Mouse (Mus musculus) cortical plate, adult 2 months (tissue): Measurements from ENCODE around the gene Fbxl16. TPM values are rescaled to one million over a fixed set of nuclear protein-coding genes. Genes with fewer than 3 reads are reported as not detected.

Experiments used
- H3K27ac ChIP-seq: fragments of 200-500 bp; 2 replicates; pipeline ENCODE4 v1.5.1; 2012; ENCODE audit warnings: low read length, control low read depth, inconsistent platforms; ENCODE audit not compliant: insufficient read depth
- H3K4me1 ChIP-seq: fragments of 200-500 bp; 2 replicates; pipeline ENCODE4 v1.6.1; 2011; ENCODE audit warnings: low read length; ENCODE audit not compliant: control insufficient read depth, insufficient read depth
- H3K4me3 ChIP-seq: fragments of 200-500 bp; 2 replicates; pipeline ENCODE4 v1.5.1; 2011; ENCODE audit warnings: mild to moderate bottlenecking, low read length, control low read depth; ENCODE audit not compliant: insufficient read depth
- CTCF ChIP-seq: fragments of 200-500 bp; IDR thresholded peaks from 2 replicates; pipeline ENCODE4 v1.5.1; 2011; ENCODE audit warnings: mild to moderate bottlenecking, control low read depth, low read length; ENCODE audit not compliant: insufficient read depth; ENCODE audit errors: extremely low read depth
- POLR2A ChIP-seq: fragments of 200-500 bp; IDR thresholded peaks from 2 replicates; pipeline ENCODE4 v1.6.1; 2011; ENCODE audit warnings: mild to moderate bottlenecking, low read length, control low read depth; ENCODE audit not compliant: insufficient read depth; ENCODE audit errors: extremely low read depth
- polyA plus RNA-seq: library from polyadenylated mRNA; depleted of rRNA; stranded (reverse); fragments of >200 nt; gene quantifications from 2 replicates; pipeline ENCODE4 v1.2.3, GENCODE M21; 2012

The Fbxl16 gene
- polyA plus RNA-seq, 1 experiment = 731 TPM

DNA sequence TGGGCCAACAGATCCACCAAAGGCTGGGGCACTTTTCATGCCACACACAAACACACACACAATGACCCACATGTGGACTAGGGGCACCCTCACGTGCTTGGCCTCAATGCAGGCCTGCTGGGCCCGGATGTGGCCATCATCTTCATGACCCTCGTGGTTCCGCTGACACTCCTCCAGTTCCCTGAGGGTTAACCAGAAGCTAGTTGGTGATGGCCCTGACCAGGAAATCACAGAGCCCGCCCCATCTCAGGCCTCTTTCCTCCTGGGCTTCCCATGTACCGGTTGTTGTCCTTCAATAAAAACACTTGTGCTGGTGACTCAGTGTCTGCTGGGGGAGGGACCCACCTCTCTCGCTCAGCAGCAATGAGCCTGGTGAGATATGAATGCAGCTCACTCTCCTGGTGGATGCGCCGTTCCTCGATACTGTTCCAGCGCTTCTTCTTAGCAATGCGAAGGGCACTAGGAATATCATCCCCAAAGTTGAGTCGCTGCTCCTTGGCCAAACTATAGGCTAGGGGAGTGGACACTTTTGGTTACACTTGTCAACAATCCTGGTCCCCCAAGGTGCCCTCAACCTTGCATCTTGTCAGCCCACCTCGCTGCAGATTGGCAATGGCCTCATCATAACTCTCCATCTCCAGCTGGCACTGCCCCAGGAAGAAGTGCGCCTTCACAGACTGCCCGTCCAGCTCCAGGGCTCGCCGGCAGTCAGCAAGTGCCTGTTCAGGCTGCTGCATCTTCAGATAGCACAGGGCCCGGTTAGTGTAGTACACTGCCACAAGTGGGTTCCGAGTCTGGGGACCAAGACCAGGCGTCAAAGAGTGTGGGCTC lies 22.8 kb downstream of the Fbxl16 start:
- TF ChIP-seq CTCF (no peak), POLR2A (0 out of 2 replicates have a peak, but pooled peaks have one; percentile 12)
- Histone ChIP-seq H3K4me3 (peak overlapping the region; percentile 79), H3K4me1 (peaks cover 6% of the 10 kb centered on the region), H3K27ac (no peak overlapping the region)

DNA sequence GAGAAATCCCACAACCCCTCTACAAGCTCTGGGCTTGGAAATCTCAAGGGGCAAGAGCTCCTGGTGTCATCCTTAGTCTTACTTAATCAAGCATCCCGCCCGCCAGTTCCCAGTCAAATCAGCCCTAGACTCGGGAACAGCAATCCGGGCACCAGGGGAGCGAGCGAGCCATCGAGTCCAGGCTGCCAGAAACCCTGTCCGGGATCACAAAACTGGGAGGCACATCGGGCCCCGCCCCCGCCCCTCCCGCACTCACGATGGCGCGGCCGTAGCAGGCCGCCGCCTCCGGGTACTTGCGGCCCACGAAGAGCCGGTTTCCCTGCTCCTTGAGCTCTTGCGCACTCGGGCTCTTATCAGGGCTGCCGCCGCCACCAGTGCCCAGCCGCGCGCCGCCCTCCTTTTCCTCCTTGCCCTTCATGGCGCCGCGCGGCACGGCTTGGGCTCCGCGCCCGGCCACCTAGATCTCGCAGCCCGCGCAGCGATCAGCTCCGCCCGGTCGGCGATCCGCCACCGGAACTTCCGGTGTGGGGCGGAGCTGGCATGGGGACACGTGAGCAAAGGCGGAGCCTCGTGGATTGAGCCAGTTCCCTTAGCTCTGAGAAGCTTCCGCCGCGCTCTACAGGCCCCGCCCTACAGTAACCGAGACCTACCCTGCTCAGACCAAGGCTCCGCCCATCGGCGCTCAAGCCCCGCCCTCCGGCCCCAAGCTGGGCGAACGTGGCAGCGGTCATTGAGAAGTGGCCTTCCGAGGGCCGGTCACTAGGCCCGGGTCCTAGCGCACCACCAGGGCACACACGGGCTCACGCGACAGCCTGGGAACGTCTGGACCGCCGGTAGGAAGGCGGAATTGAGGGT lies 23.8 kb downstream of the Fbxl16 start:
- peak overlapping the region; percentile 97 for H3K27ac ChIP-seq
- H3K4me1 ChIP-seq = peaks cover 6% of the 10 kb centered on the region
- no peak for TF ChIP-seq CTCF
- 0 out of 2 replicates have a peak, but pooled peaks have one; percentile 44 for TF ChIP-seq POLR2A
- peak overlapping the region; percentile 79 for H3K4me3 ChIP-seq

DNA sequence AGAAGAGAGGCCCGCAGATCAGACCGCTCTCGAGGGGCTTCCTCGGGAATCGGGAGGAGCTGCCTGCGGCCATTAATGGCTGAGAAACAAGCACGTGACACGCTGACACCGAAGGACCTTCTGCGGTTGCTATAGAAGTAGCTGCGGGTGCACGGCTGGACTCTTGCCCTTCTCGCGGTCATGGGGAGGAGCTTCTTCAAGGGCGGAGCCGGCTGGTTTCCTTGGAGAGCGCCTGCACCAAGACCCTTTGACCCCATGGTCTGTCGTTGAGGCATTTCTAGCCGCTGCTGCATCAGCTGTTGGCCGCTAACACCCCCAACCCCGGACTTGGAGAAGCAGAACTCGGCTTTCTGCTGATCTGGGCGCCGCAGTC lies 24.4 kb downstream of the Fbxl16 start, which contains the start of gene Stub1:
TSS of gene Stub1 (minus strand) at position 114 of the 373 bp plus-strand sequence.
- TF ChIP-seq POLR2A (peak; percentile 24; the same call in 1 of the 2 replicates), CTCF (no peak)
- Histone ChIP-seq H3K4me1 (peaks cover 6% of the 10 kb centered on the region), H3K4me3 (peak within 1 kb of the TSS; percentile 79), H3K27ac (peak within 1 kb of the TSS; percentile 97)

DNA sequence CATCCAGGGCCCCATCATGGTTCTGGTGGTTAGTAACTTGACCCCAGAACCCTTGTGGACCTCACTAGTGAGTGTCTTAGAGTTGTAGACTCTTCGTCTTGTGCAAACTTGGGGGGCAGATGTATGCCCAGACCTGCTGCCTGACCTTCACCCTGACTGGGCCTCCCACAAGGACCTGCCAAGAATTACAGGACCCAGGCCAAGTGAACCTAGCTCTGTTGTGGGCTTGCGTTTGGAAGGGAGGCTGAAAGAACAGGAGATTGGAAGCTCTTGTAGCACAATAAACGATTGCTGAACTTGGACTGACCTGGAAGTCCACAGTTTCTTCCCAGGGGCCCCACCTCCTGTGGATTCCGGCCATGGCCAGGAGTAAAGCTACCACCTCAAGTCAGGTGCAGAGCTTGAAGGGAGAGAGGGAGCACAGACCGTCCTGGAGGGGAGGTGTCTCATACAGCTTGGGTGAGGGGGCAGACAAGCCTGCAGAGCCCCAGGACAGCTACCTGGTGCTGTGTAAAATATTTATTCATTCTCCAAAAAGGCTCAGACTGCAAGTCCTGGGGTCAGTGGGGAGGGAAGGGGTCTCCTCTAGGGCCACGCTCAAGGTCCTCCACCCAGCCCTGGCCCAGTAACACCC lies 25.2 kb downstream of the Fbxl16 start:
- H3K27ac ChIP-seq = 0 out of 2 replicates have a peak overlapping the region, but pooled peaks have one; percentile 97
- TF ChIP-seq POLR2A (no peak), CTCF (no peak)
- peak overlapping the region; percentile 79 for H3K4me3 ChIP-seq
- peaks cover 6% of the 10 kb centered on the region for H3K4me1 ChIP-seq

DNA sequence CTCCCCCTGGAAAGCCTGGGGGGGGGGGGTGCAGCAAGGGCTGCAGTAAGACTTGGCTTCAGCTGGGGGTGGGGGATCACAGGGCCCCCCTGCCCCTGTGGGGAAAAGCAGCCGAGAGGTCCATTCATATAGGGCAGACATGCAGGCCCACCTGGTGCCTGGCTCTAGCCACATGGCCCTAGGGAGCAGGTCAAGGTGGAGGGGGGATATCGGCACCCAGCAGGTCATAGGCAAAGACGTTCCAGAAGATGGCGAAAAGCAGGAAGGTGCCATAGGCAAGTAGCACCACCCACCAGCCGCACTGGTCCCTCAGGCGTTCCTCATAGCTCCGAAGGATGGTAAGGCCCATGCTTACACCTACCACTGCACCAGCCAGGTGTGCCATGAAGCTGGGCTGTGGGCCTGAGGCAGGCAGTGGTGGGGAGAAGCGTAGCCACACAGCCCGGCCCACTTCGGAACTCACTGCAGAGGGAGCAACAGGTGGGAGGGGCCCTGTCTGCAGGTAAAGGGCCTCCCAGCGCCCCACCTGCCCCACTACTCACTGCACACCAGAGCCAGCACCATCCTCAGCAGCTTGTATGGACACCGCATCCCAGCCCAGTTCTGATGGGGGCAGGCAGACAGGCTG lies 25.8 kb downstream of the Fbxl16 start:
- peaks cover 6% of the 10 kb centered on the region for H3K4me1 ChIP-seq
- H3K4me3 ChIP-seq = peak overlapping the region; percentile 79; the same call in 1 of the 2 replicates
- no peak overlapping the region for H3K27ac ChIP-seq
- TF ChIP-seq POLR2A = no peak
- TF ChIP-seq CTCF = no peak

DNA sequence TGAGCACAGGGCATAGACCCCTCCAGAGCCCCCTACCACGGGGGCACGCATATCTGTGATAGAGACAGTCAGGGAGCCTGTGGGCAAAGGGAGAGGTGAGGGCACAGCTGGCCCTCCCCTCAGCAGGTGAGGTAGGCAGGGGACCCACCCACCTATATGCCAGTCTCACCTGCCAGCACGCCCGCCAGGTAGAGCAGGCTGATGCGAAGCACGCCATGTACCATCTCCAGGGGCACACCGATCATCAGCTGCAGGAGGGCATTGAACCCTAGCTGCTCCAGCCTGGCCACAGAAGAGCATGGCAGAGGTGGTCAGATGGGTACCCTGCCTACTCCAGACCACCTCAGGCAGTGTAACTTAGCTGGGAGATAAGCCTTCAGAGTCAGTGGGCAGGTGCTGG lies 26.4 kb downstream of the Fbxl16 start:
- Histone ChIP-seq H3K4me3 (peak overlapping the region; percentile 51; the same call in 1 of the 2 replicates), H3K4me1 (peaks cover 6% of the 10 kb centered on the region), H3K27ac (no peak overlapping the region)
- TF ChIP-seq POLR2A = no peak
- no peak for TF ChIP-seq CTCF

DNA sequence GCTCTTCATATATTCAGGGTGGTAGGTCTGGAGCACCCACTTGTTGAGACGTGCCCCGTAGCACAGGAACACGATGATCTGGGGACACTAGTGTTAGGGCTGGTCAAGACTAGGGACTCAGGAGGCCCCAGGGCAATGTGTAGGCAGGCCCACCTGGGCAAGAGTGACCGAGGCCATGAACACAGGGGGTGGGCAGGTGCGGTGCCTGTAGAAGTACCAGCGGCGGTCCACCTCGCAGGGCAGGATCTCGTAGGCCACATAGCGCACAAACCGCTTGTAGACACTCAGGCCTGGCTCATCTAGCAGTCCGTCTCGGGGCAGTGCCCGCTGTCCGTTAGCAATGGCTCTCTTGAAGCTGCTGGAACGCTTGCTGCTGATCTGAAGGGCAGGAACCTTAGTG lies 26.9 kb downstream of the Fbxl16 start:
- Histone ChIP-seq H3K4me3 (peak overlapping the region; percentile 51; the same call in 1 of the 2 replicates), H3K4me1 (peaks cover 6% of the 10 kb centered on the region), H3K27ac (peak overlapping the region; percentile 69; the same call in 1 of the 2 replicates)
- TF ChIP-seq CTCF (no peak), POLR2A (no peak)

DNA sequence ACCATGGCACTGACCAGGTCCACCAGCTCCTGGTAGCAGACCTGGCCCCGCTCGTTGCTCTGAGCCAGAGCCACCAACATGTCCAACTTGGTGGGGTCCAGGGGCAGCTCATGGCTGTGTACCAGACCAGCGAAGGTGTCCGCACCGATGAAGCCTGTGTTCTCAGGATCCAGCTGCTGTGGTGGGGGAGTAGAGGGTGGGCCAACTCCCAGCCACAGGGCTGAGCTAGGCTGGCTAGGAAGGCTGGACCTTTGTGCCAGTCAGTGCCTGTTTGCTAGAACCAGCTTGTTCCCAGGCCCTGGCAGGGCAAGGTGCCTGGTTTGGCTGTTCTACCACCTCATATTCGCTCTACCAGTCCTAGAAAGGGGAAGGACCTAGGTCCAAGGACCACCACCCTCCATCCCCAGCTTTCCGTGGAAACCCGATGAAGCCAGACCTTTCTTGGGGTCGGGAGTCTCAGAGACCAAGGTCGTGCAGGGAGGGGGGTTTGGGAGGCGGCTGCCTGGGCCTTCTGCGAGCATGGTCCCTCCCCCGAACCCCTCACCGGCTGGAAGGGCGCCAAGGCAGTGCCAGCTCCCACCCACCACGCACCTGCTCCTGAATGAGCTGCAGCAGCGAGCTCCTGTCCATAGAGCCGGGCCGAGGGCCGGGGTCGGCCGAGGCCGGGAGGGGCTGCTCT lies 27.7 kb downstream of the Fbxl16 start:
- Histone ChIP-seq H3K4me3 (peak overlapping the region; percentile 51), H3K4me1 (peaks cover 5% of the 10 kb centered on the region), H3K27ac (peak overlapping the region; percentile 69)
- TF ChIP-seq CTCF (no peak), POLR2A (no peak)
